Mouse (Mus musculus) heart, embryonic 14.5 days (tissue): ENCODE results near the gene Pigl. TPM values are rescaled to one million over a fixed set of nuclear protein-coding genes. Genes with fewer than 3 reads are reported as not detected.

Experiments
- ATAC-seq: fragments of 200-750 bp; cut with Nextera tagmentation; 2 replicates; pipeline ENCODE4 v1.8.0; 2017; ENCODE audit warnings: low read depth, moderate TSS enrichment; ENCODE audit not compliant: insufficient number of reproducible peaks, insufficient read depth, low FRiP score
- H3K27ac ChIP-seq, 2 experiments: fragments of 200-500 bp in 1 of 2; fragments of 300-500 bp in 1 of 2; sonication (generic) in 1 of 2; replicated peaks in 1 of 2; 2 replicates each; pipeline ENCODE4 v1.5.1; 2012 to 2014; ENCODE audit warnings: low read depth in 2 of 2, low read length in 2 of 2, control low read depth in 1 of 2, mild to moderate bottlenecking in 1 of 2, mixed read lengths in 1 of 2; ENCODE audit not compliant: control insufficient read depth in 1 of 2, insufficient read depth in 1 of 2
- H3K27me3 ChIP-seq: fragments of 300-500 bp; sonication (generic); 2 replicates; pipeline ENCODE4 v1.6.1; 2014; ENCODE audit warnings: mild to moderate bottlenecking, low read length, control low read depth; ENCODE audit not compliant: control insufficient read depth, insufficient read depth
- H3K36me3 ChIP-seq: fragments of 300-500 bp; sonication (generic); 2 replicates; pipeline ENCODE4 v1.6.1; 2014; ENCODE audit warnings: mild to moderate bottlenecking, control low read depth, low read length, mixed read lengths; ENCODE audit not compliant: control insufficient read depth, insufficient read depth
- H3K4me1 ChIP-seq, 2 experiments: fragments of 200-500 bp in 1 of 2; fragments of 300-500 bp in 1 of 2; sonication (generic) in 1 of 2; 2 replicates each; pipeline ENCODE4 v1.6.1; 2012 to 2014; ENCODE audit warnings: low read length in 2 of 2, control low read depth in 1 of 2, mixed read lengths in 1 of 2; ENCODE audit not compliant: control insufficient read depth in 2 of 2, insufficient read depth in 2 of 2
- H3K4me2 ChIP-seq: fragments of 300-500 bp; sonication (generic); 2 replicates; pipeline ENCODE4 v1.6.1; 2014; ENCODE audit warnings: mild to moderate bottlenecking, low read length
- H3K4me3 ChIP-seq, 2 experiments: fragments of 200-500 bp in 1 of 2; fragments of 300-500 bp in 1 of 2; sonication (generic) in 1 of 2; 2 replicates each; pipeline ENCODE4 v1.5.1; 2012 to 2014; ENCODE audit warnings: low read length in 2 of 2, mild to moderate bottlenecking in 2 of 2, control low read depth in 1 of 2, low read depth in 1 of 2, moderate library complexity in 1 of 2; ENCODE audit not compliant: control insufficient read depth in 1 of 2, insufficient read depth in 1 of 2
- H3K9ac ChIP-seq: fragments of 300-500 bp; sonication (generic); 2 replicates; pipeline ENCODE4 v1.6.1; 2014; ENCODE audit warnings: mild to moderate bottlenecking, low read length
- H3K9me3 ChIP-seq: fragments of 300-500 bp; sonication (generic); 2 replicates; pipeline ENCODE4 v1.6.1; 2016; ENCODE audit warnings: low read length, control low read depth; ENCODE audit not compliant: control insufficient read depth
- WGBS: fragments of 180-500 bp; shearing (Covaris S2); extraction: QIAGEN DNeasy Blood & Tissue Kit; methylation state at CpG from one replicate; pipeline ENCODE4 v1.1.7; 2014; 5-methylcytosine and 5-hydroxymethylcytosine counted together
- polyA plus RNA-seq: library from polyadenylated mRNA; unstranded; fragments of >200 nt; fragmentation: Nextera tagmentation; extraction: Ambion mirVana; gene quantifications from 2 replicates; pipeline ENCODE4 v1.2.1, GENCODE M21; 2014

Pigl gene
- polyA plus RNA-seq, 1 experiment from 2014 or later: 8.3 TPM

GRCm38 (mm10) chr11:62522283-62522682, 64.0 kb downstream of the Pigl start:
- Histone ChIP-seq H3K4me2 (no peak overlapping the region), H3K27me3 (no peaks in the 10 kb centered on the region), H3K9me3 (no peaks in the 10 kb centered on the region), H3K4me1 (no peaks in the 10 kb centered on the region), H3K27ac (no peak overlapping the region), H3K9ac (no peak overlapping the region), H3K36me3 (no peaks in the 10 kb centered on the region; the same call in 1 of the 2 replicates), H3K4me3 (no peak overlapping the region)
- WGBS: 32% methylated on average over 2 of the region's 2 CpGs
- ATAC-seq: no peak

- H3K4me3 ChIP-seq: no peak overlapping the region
- H3K9me3 ChIP-seq: no peaks in the 10 kb centered on the region
- 93% methylated on average over 8 of the region's 8 CpGs for WGBS
- H3K36me3 ChIP-seq: 0 out of 2 replicates have a peak, but pooled peaks cover 4% of the 10 kb centered on the region
- ATAC-seq: no peak
- no peak overlapping the region for H3K4me2 ChIP-seq
- 0 out of 2 replicates have a peak, but pooled peaks cover 4% of the 10 kb centered on the region for H3K27me3 ChIP-seq
- no peak overlapping the region for H3K27ac ChIP-seq
- peaks cover 7% of the 10 kb centered on the region in 2 experiments; a peak in 2 of 4 replicates for H3K4me1 ChIP-seq
- H3K9ac ChIP-seq: no peak overlapping the region
These were observed 78.8 kb downstream of the Pigl start for GRCm38 (mm10) chr11:62537089-62537488.

GRCm38 (mm10) chr11:62537590-62537989, 79.3 kb downstream of the Pigl start:
- H3K9ac ChIP-seq: peak overlapping the region; percentile 90
- no peaks in the 10 kb centered on the region for H3K9me3 ChIP-seq
- peak overlapping the region; percentile 18 to 78; a peak in 3 of 4 replicates for H3K4me3 ChIP-seq
- WGBS: 45% methylated on average over 7 of the region's 7 CpGs
- H3K4me1 ChIP-seq: peaks cover 7% of the 10 kb centered on the region in 2 experiments; a peak in 2 of 4 replicates
- 0 out of 2 replicates have a peak, but pooled peaks cover 4% of the 10 kb centered on the region for H3K27me3 ChIP-seq
- H3K4me2 ChIP-seq: peak overlapping the region; percentile 85
- H3K36me3 ChIP-seq: 0 out of 2 replicates have a peak, but pooled peaks cover 3% of the 10 kb centered on the region
- ATAC-seq: no peak
- no peak overlapping the region for H3K27ac ChIP-seq

- H3K27ac ChIP-seq: peak overlapping the region in 1 of 2 experiments; percentile 61; a peak in 2 of 4 replicates
- WGBS: under 1% methylated on average over 66 of the region's 73 CpGs
- ATAC-seq: peak; percentile 68
These were observed 80.2 kb downstream of the Pigl start for GRCm38 (mm10) chr11:62538321-62539088.

GRCm38 (mm10) chr11:62539089-62539890, 81.0 kb downstream of the Pigl start, which contains the start of gene Cenpv:
Cenpv (minus strand) TSS chr11:62539261.
- Histone ChIP-seq H3K36me3 (no peaks in the 10 kb centered on the region), H3K9ac (peak within 1 kb of the TSS; percentile 90), H3K27ac (peak within 1 kb of the TSS in 1 of 2 experiments; percentile 61; a peak in 2 of 4 replicates), H3K27me3 (0 out of 2 replicates have a peak, but pooled peaks cover 4% of the 10 kb centered on the region), H3K4me3 (peak within 1 kb of the TSS; percentile 78 to 86), H3K9me3 (no peaks in the 10 kb centered on the region), H3K4me2 (peak within 1 kb of the TSS; percentile 85), H3K4me1 (peaks cover 7% of the 10 kb centered on the region in 2 experiments; a peak in 2 of 4 replicates)
- peak; percentile 68 for ATAC-seq
- 10% methylated on average over 41 of the region's 57 CpGs for WGBS

More at GRCm38 (mm10) chr11:62538321-62539088, 80.2 kb downstream of the Pigl start:
- peak overlapping the region; percentile 90 for H3K9ac ChIP-seq
- no peaks in the 10 kb centered on the region for H3K36me3 ChIP-seq
- H3K4me2 ChIP-seq: peak overlapping the region; percentile 85
- H3K4me1 ChIP-seq: peaks cover 7% of the 10 kb centered on the region in 2 experiments; a peak in 2 of 4 replicates
- 0 out of 2 replicates have a peak, but pooled peaks cover 4% of the 10 kb centered on the region for H3K27me3 ChIP-seq
- no peaks in the 10 kb centered on the region for H3K9me3 ChIP-seq
- peak overlapping the region; percentile 78 to 86 for H3K4me3 ChIP-seq

GRCm38 (mm10) chr11:62540167-62540566, 81.9 kb downstream of the Pigl start:
- no peak for ATAC-seq
- H3K4me2 ChIP-seq: no peak overlapping the region
- no peaks in the 10 kb centered on the region for H3K36me3 ChIP-seq
- no peak overlapping the region for H3K9ac ChIP-seq
- no peak overlapping the region for H3K4me3 ChIP-seq
- H3K4me1 ChIP-seq: peaks cover 7% of the 10 kb centered on the region in 2 experiments; a peak in 2 of 4 replicates
- 81% methylated on average over 7 of the region's 7 CpGs for WGBS
- H3K27ac ChIP-seq: no peak overlapping the region
- 0 out of 2 replicates have a peak, but pooled peaks cover 4% of the 10 kb centered on the region for H3K27me3 ChIP-seq
- H3K9me3 ChIP-seq: no peaks in the 10 kb centered on the region

GRCm38 (mm10) chr11:62540969-62541368, 82.7 kb downstream of the Pigl start:
- Histone ChIP-seq H3K9me3 (no peaks in the 10 kb centered on the region), H3K27ac (no peak overlapping the region), H3K27me3 (0 out of 2 replicates have a peak, but pooled peaks cover 4% of the 10 kb centered on the region), H3K4me2 (no peak overlapping the region), H3K36me3 (no peaks in the 10 kb centered on the region), H3K4me3 (no peak overlapping the region), H3K9ac (no peak overlapping the region), H3K4me1 (peaks cover 7% of the 10 kb centered on the region in 2 experiments; a peak in 2 of 4 replicates)
- 66% methylated on average over 2 of the region's 2 CpGs for WGBS
- ATAC-seq: no peak
